Mouse (Mus musculus) CD4-positive, CD25-positive, alpha-beta regulatory T cell, adult 4 months (primary cell): ENCODE measurements at regions not wholly inside any gene's neighbourhood (a gene's known extent, or its start where the extent isn't known, plus 50 kb on each side); places are given as distances from the start of the nearest gene placed in this dataset.

Experiments used
- ATAC-seq: one replicate; pipeline ENCODE4 v1.8.0; 2017

DNA sequence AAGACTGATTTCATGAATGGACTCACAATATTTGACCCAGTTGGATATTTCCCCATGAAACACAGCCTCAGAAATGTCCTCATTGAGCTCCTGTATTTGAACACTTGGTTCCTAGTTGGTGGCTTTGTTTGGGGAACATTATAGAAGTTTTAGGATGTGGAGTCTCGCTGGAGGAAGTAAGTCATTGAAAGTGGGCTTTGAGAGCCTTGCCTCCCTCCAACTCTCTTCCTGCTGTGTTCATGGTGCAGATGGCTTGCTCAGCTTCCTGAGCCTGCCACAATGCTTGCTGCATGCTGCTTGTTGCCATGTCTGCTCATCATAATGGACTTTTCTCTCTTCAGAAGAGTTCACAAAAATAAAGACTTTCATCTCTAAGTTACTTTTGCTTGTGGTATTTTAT lies 239.5 kb upstream of the Trib2 start:
- no peak for ATAC-seq

DNA sequence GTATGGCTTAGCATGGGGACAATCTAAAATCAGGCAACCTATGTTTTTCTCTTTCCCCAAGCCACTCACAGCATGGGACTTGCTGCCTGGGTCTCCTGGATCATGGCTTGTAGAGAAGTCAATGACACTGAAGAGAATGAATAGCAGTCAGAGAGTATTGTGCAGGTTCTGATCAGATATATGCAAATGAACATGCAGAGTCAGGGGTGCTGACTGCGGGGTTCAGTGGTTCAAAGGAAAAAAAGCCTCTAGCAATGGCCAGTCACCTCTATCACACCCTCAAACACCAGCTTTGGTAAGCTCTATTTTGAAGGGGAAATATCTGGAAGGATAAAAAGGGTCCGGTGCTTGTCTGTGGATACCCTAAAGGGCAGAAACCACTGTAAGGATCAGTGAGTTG lies 237.9 kb upstream of the Trib2 start:
- no peak for ATAC-seq

DNA sequence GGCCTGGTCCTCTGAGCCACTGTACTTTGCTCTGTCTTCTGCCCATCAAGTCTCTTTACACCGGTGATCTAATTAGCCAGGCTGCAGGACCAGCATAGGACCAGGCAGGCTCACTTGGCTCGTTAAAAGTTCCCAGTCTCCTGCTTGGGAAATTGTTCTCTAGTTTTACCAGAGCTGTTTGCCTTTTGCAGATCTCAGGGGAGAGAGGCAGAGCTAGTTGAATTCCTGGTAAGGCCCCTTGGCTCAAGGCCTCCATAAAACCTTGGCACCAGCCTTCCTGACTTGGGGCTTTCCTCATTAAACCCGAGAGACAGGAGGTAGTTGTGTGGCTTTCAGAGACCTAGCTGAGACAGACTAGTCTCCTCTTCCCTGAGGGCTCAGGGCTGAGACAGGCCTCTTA lies 237.0 kb upstream of the Trib2 start:
- ATAC-seq = no peak

DNA sequence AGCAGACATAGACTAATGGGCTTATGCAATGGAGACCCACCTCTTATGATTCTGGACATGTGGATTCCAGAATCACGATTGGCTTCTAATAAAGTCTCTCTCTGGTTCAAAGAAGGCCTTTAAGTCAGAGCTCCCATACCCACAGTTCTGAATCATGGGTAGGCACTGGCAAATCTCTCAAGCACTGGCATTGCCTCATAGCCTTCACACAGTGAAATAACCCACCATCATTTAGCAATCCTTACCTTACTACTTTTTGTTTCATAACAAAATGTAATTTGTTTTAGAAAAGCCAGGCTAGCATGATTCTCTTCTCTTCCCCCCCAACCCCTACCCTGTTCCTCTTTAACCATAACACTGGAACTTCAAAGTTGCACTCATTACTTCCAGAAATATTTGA lies 236.3 kb upstream of the Trib2 start:
- ATAC-seq = no peak

DNA sequence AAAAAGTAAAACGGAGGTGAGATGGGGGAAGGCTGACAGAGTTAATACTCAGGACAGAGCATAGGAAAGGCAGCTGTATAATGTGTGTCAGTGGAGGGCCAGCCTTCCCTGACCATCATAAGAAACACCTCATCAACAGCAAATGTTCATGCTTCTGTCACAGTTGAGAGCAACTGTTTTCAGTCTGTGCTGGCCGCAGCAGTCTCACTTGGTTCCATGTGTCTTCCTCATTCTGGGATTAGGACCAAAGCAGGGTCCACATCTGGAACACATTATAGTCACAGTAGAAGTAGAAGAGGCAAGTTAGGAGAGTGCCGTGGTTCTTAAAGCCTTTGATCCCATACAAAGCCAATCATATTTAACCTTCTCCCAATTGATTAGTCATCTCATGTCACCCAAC lies 235.6 kb upstream of the Trib2 start:
- no peak for ATAC-seq

DNA sequence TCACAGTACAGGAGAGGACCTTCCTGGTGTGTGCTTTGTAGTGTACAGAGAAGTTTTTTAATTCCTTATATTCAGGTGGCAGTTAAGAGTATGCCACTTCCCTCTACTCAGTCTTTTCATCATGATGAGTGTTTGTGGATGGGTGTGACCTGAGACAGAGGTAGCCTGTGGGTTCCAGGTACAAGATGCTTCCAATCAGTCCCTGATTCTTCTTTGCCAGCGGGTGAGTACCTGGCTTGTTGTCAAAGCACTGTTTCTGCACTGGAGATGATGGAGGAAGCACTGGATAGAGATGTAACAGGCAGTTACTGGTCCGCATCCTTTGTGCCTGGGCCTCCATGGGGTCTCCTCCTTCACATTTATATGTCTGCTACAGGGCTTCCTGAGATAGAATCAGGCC lies 234.7 kb upstream of the Trib2 start:
- ATAC-seq = no peak

DNA sequence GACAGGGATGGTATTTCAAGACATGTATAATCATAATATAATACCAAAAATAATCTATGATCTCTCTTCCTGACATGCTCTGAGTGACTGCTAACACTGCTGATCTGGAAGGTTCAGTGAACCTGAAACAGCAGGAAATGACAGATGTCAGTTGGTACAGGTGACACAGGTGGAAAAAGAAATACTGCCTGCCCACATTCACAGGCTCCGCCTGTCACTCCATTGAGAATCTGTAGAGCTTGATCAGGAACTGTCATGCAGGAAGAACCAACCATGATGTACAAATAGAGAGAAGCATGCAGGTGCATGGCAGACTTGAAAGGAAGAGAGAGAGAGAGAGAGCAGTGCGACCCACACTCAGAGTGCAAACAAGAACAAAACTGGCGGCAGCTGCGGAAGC lies 232.8 kb upstream of the Trib2 start:
- peak; percentile 94 for ATAC-seq

DNA sequence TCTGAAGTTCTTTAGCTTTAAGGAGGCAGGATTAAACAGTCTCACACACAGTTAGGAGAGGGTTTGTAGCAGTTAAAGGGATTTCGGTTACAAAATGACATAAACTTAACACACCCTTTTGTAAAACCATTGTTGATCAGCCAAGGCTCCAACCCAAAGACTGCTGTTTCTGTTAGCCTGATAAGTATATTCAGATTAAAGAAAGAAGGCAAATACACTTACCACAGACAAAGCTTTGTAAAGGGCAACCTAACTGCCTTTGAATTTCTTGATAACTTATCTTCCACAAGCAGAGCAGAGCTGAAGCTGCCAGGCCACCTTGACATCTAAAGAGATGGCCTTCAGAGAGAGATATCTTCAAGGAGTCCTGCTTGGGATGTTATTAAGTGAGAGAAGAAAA lies 229.9 kb upstream of the Trib2 start:
- ATAC-seq = no peak

DNA sequence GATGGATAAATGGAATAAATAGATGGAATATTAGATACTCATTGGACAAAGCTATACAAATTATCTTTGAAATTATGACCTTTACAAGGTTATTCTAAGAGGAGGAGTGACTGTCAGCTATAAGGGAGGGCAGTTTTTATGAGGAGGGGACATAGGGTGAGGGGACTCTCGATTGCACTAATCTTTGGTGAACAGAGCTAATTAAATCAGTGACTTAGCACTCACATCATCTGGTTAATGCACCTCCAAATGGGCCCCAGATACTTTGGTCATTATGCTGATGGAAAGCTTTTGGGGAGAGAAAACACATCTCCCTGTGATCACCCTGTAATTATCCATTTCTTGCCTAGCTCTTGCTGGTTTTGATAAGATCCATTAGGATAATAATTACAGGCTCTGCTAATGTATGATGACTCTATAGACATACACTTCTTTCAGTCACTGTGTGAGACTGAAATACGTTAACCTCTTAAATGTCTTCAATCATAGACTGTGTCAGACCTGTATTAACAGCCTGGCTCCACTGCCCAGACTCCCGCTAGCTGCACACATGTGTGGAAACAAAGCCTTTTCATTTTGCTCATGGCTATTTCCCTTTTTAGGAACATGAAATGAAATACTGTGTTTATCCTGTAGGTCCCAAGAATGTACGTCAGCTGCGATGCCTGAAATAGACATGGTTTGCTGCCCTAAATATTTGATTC lies 229.2 kb upstream of the Trib2 start:
- ATAC-seq = no peak

DNA sequence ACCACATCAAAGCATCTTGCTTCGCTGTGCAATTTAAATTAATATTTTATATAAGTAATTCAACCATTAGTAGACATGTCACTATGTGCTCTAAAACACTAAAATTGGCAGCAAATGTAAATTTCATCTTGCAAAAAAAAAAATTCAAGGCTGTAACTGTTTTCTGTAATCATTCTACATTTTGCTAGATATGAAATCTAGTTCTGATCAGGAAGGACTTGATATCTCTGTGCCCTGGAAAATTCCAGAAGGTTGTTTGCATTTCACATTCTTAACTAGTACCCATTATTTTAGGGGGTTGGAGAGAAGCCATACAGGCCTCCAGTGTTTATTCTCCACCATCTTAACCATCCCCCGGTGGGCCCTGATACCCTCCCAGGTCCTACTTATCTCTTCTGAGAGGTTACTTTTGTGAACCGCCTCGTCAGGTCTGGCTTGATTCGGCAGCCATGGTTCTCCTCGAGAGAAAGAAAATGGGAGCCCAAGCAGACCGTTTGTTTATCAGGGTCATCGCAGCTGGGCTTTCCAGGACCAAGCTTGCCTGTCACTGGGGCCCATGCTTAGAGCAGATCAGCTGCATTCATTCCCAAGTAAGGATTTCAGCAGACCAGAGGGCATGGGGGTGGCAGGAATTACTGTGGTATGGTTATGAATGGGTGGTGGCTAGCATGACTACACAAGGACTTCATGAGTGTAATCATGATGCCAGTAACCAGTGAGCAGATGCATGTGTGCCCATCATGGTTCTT lies 226.9 kb upstream of the Trib2 start:
- ATAC-seq = no peak

DNA sequence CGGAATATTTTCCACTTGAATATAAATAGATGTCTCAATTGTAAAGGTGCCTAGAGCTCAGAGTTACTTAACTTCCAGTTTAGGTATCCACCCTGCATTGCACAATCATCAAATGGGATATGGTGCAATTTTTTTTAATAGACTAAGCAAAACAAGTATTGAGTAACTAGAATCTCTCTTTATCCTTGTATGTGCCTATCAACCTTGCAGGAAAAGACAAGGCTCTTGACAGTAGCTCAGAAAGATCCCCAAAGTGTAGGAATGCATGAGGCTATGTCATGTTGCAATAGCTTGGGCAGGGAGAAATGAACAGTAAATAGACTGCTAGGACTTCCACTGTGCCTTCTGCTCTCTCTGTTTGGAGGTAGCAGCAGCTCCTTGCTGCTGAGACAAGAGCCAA lies 225.6 kb upstream of the Trib2 start:
- ATAC-seq = no peak

DNA sequence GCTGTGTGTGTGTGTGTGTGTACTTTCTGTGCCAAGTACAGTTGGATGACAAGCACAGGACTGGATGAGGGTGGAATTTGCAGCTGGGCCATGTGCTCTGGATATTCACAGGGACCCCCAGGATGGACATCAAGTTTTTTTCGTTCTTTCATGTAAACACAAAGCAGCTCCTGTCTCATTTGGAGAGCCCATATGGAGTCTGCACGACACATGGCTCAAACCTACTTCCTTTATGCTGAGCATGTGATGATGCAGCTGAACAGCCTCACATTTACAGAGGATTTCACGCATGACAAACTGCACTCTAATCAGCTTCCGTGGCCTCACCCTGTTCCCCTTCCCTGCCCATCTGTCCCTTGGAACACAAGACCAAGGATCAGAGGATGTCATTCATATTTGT lies 224.4 kb upstream of the Trib2 start:
- no peak for ATAC-seq

DNA sequence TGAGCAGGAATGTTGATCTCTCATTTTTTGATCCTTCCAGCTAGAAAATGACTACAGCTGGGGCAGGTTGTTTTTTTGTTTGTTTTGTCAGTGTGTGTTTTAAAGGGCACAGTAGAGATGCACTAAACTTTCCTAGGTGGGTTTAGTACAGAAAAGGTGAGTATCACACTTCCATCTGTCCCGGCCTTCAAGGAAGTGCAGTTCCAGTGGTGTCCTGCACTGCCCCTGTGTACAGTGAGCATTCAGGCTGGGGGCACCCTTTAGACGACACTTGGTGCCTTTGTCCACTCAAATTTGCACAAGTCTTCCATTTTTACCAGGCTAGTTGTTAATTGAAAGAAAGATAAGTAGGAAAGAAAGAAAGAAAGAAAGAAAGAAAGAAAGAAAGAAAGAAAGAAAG lies 218.8 kb upstream of the Trib2 start:
- ATAC-seq = no peak

DNA sequence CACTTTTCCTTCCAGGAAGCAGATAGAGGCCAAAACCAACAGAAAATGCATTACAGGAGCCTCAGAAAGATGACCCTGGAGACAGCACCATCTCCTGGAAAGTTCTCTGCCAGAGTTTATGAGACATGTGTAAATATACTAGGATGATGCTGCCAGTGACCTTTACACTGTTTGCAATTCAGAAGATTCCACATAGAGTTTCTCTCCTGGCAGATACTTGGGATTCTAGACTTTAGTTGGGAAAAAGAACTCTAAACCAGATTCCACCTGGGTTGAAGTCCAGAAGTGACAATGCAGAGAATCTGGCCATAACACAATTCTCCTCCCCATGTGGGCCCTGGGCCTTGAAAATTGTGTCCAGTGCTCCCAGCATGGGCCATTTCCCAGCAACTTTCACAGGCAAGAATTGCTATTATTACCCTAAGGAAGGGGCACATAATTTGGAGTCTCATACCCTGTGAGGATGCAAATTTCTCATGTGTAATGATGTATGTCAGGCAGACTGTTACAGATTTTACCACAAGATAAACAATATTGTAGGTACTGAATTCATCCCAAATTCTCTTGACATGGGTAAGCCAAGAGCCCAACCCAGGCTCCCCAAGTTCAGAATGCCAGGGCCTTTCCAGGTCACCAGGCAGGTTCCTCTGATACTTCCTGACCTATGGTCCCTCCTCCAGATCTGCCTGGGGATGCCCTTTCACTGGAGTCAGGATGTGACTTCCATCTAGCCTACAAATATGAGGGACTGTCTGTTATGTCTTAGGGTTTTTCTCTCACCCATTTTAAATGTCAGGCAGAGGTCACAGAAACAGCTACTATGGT lies 218.2 kb upstream of the Trib2 start:
- ATAC-seq = no peak

DNA sequence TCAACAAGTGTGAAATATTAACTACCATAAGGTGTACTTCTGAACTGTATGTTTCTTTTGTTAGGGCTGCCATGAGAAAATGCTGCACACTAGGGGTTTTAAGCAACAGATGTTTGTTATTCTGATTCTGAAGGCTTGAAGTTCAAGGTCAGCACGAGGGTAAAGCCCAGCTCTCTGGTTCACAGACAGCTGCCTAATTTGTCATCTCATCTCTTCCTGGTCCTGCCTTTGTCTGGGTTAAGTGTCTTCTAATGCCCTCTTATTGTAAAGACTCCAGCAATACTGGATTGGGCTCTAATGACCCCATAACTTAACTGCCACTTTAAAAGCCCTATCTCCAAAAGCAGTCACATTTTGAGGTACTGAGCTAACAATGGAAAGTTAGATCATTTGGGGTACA lies 209.9 kb upstream of the Trib2 start:
- no peak for ATAC-seq

DNA sequence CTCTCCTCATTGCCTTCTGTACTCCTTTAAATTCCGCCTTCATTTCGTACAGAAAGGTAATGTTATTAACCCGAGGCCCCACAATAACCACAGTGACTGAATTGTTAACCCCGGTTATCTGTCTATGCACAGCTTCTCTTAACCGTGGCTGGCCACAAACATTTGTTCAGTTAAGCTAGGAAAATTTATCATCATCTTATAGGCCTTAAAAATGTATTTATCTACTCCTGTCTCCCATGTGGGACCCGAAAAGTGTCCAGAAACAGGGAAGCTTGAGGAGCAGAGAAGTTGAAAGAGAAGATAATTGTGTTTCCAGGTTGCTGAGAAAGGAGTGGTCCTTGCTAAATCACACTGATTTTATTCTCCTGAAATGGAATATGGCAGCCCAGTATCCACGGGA lies 206.6 kb upstream of the Trib2 start:
- no peak for ATAC-seq

DNA sequence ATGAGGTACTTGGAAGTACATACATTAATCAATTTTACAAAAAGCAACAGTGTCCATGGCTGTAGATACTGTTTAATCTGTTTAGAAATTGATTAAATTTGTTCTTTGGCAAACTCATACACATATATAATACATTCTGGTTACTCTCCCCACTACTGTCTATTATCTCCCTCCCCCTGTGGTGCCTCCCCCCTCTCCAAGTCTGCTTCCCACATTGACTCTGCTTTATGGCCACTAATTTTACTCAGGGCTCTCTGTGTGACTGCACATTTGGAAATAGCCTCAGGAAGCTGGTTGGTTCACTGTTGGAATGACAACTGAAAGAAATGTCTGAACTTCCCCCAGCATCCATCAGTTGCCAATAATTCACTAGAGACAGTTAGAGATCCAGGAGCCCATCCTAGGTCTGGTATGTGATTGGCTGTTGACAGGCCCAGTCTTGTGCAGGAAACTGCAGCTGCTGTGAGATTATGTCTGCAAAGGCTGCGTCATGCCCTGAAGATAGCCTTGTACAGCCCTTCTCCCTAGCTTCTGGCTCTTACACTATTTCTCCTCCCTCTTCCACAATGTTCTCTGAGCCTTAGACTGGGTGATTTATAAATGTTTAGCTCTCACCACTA lies 204.6 kb upstream of the Trib2 start:
- peak; percentile 37 for ATAC-seq

DNA sequence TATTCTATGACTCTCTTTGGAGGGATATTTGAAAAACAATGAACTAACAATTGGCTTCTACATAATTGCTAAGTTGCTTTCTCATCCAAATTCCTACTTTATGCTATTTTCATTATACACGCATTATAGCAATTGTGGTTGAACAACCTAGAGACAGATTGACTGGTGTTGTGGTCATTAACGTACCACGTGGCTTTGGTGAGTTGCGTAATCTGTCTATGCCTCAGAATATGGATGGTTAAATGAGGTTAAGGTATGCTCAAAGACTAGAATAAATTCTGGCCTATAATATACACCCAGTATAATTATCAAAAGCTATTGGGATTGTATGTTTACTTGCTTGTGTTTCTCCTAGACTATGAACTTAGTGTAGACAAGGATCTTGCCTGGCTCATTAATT lies 201.5 kb upstream of the Trib2 start:
- no peak for ATAC-seq

DNA sequence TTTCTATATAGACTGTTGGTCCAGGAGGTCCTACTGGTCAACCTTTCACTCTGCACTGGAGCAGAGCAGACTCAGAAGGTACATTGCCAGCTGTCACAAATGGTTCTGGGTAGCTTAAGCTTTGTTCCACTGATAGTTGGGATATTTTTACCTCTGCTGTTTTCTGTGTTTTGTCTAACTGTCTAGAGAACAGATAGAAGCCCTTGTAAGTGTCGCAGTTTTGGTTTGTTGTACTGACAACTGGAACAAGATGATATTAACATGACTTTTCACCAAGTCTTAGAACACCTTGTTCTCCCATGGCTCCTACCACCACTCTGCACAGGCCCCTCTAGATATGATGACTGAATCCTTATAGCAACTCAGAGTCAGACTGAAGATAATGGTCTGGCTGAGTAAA lies 199.9 kb upstream of the Trib2 start:
- no peak for ATAC-seq

DNA sequence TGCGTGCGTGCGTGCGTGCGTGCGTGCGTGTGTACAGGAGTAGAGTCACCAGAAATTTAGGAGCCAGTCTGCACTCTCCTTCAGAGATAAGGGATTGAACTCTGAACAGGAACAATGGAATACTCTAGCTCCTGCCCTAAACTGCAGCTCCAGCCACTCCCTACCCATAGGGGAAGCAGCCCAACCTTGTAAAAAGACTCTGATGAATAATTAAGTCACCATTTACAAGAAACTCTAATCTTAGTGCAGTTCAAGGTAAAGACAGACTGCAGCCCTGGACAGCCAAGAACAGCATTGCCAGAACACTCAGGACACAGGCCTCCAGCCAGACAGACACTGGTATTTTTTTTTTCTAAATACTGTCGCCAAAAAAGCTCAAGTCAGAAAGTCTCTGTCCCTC lies 198.9 kb upstream of the Trib2 start:
- ATAC-seq = no peak

DNA sequence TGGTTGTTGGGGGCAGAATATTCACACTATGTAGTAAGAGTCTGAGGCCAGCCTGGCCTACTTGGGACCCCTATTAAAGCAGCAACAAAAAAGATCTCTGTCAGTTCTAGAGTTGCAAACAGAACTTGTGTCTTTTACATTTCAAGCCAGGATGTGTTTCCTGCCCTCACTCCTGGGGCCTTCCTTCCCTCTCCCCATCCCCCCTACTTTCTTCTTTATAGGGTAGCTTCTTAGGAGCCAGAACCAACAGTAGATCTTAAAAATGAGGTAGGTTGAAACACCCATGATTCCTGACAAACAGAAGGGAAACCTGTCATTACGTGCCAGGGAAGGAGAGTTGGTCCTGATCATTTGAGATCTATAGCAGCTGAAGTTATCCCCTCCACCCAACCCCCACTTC lies 198.0 kb upstream of the Trib2 start:
- peak; percentile 85 for ATAC-seq

DNA sequence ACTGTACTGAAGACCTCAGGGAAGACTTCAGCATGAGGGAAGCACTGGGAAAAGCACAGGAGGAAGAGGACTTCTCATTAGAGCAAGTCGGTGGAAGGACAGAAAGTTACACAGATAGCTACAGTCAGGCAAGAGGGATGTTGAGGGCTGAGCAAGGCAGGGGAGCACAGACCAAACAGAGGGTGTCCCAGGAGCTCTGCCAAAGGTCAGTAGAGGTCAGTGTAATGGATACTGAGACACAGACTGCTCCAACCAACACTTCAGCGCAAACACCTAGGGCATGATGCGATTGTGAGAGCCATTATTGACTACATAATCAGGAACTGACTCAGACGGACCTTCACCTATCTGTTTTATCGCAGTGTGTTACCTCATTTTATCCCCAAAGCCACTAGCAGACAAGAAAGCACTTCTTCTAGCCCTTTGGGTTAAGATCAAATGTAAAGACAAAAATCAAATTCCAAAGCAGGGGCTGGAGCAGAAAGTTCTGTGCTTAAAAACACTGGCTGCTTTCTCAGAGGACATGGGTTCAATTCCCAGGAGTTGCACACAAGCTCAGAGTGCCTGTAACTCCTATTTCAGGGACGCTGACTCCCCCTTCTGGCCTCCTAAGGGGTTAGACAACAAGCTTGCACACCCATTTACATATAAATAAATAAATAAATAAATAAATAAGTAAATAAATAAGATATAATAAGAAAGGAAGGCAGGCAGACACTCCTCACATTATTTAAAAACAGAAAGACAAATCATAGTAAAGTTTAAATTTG lies 197.3 kb upstream of the Trib2 start:
- peak; percentile 28 for ATAC-seq

DNA sequence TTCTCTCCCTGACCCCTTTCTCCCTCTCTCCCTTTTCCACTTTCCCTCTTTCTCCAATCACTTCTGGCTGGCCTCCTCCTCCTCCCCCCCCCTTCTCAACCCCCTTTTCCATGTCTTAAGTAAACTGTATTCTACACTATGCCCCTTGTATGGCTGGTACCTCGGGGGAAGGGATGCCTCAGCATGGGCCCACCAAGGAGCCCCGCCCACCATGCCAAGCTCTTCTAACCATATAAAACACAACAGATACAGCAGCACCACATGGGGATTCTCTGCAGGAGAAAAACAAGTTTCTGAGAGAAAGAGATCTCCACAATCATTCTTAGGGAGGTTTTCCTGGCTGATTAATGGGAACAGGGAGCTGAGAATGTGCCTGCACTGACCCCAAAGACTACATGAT lies 196.6 kb upstream of the Trib2 start:
- no peak for ATAC-seq
